Mouse (Mus musculus): Measurements from ENCODE around the gene Dnajc3. TPM values are rescaled to one million over a fixed set of nuclear protein-coding genes. Genes with fewer than 3 reads are reported as not detected.
A peak's percentile ranks its signal among the peaks of the same experiment; 100 is the strongest.

Gene Dnajc3
- polyA plus RNA-seq, 1 experiment from 2014 or later, result 29.7 TPM

DNA sequence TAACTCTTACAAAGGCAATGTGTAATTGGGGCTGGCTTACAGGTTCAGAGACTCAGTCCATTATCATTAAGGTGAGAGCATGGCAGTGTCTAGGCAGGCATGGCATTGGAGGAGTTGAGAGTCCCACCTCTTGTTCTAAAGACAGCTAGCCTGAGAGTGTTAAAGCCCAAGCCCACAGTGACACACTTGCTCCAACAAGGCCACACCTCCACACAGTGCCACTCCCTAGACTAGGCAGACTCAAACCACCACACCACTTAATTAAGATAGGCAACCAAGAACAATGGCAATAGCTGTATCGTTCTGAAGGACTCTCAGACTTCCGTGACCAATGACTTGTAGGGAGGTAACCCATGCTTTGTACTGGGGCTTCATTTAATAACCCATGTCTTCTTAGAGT, 7.0 kb upstream of the Dnajc3 start:
- Histone ChIP-seq H3K27me3 (peaks cover 25% of the 10 kb centered on the region), H3K4me3 (replicated peaks) (no peak overlapping the region), H3K4me2 (no peak overlapping the region), H3K36me3 (replicated peaks) (no peaks in the 10 kb centered on the region), H3K4me1 (replicated peaks) (peaks cover 9% of the 10 kb centered on the region), H3K9ac (no peak overlapping the region), H3K27ac (replicated peaks) (no peak overlapping the region), H3K9me3 (replicated peaks) (no peaks in the 10 kb centered on the region)
- 39% methylated on average over 2 of the region's 2 CpGs for WGBS (ENCODE audit: insufficient replicate concordance)
- no peak for ATAC-seq (ENCODE audit: insufficient read depth)

DNA sequence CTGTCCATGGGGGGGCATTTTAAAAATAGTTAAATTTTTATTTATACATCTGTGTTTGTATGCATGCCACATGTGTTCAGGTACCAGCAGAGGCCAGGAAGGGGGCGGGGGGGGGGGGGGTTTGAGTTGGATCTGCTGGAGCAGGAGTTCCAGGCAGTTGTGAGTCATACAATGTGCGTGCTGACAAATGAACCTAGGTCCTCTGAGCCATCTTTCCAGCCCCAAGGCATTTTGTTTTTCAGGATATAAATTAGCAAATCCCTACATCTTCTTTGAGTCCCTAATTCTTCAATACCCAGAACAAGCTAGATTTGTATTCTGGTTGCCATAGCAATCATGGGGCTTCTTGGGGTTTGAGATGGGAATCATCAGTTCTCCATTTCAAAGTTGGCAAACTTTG, 6.6 kb upstream of the Dnajc3 start:
- peaks cover 21% of the 10 kb centered on the region for H3K27me3 ChIP-seq
- no peak overlapping the region for H3K4me3 ChIP-seq (replicated peaks)
- no peaks in the 10 kb centered on the region for H3K36me3 ChIP-seq (replicated peaks)
- ATAC-seq (ENCODE audit: insufficient read depth), result no peak
- 58% methylated on average over 2 of the region's 2 CpGs for WGBS (ENCODE audit: insufficient replicate concordance)
- no peak overlapping the region for H3K27ac ChIP-seq (replicated peaks)
- H3K9ac ChIP-seq, result no peak overlapping the region
- no peak overlapping the region for H3K4me2 ChIP-seq
- no peaks in the 10 kb centered on the region for H3K9me3 ChIP-seq (replicated peaks)
- peaks cover 9% of the 10 kb centered on the region for H3K4me1 ChIP-seq (replicated peaks)

DNA sequence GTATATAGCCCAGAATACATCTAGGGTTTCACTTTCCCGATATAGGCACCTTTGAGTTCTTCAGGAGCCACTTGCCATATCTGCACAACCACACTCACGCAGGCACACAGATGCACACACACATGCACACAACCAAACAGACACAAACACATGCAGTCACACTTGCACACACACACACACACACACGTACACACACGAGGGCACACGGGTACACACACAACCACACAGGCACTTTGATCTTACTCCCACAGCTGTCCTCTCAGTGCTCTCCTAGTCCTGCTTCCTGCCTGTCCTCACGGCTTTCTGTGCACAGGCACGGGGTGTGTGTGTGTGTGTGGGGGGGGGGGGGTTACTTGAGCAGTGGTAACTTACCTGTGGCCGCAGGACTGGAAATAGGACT, 4.8 kb upstream of the Dnajc3 start:
- Histone ChIP-seq H3K4me3 (replicated peaks) (no peak overlapping the region), H3K4me2 (no peak overlapping the region), H3K9me3 (replicated peaks) (no peaks in the 10 kb centered on the region), H3K27me3 (peaks cover 5% of the 10 kb centered on the region; the same call in 1 of the 2 replicates), H3K36me3 (replicated peaks) (no peaks in the 10 kb centered on the region), H3K9ac (no peak overlapping the region), H3K4me1 (replicated peaks) (peaks cover 20% of the 10 kb centered on the region), H3K27ac (replicated peaks) (no peak overlapping the region)
- ATAC-seq (ENCODE audit: insufficient read depth), result no peak
- 55% methylated on average over 8 of the region's 8 CpGs for WGBS (ENCODE audit: insufficient replicate concordance)

DNA sequence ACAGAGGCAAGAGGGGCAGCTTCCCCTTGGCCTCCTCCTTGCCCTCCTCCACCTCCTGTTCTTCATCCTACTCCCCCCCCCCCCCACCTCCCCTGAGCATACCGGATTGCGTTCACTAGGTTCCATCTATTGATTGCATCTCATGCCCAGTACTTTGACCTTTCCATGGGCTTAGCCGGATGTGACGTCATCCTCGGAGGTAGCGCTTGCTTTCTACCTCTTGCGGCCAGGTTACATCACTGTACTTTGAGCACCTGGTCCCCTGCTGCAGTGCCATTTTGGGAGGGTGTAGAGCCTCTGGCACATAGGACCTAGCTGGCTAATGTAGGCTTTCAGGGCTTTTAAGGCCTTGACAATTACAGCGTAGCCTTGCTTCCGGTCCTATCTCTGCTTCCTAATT, 3.1 kb upstream of the Dnajc3 start:
- no peak overlapping the region for H3K9ac ChIP-seq
- no peak overlapping the region for H3K4me3 ChIP-seq (replicated peaks)
- no peaks in the 10 kb centered on the region for H3K27me3 ChIP-seq
- no peak overlapping the region for H3K4me2 ChIP-seq
- 68% methylated on average over 9 of the region's 9 CpGs for WGBS (ENCODE audit: insufficient replicate concordance)
- no peak overlapping the region for H3K27ac ChIP-seq (replicated peaks)
- H3K9me3 ChIP-seq (replicated peaks), result no peaks in the 10 kb centered on the region
- ATAC-seq (ENCODE audit: insufficient read depth), result no peak
- no peaks in the 10 kb centered on the region for H3K36me3 ChIP-seq (replicated peaks)
- peaks cover 32% of the 10 kb centered on the region for H3K4me1 ChIP-seq (replicated peaks)

DNA sequence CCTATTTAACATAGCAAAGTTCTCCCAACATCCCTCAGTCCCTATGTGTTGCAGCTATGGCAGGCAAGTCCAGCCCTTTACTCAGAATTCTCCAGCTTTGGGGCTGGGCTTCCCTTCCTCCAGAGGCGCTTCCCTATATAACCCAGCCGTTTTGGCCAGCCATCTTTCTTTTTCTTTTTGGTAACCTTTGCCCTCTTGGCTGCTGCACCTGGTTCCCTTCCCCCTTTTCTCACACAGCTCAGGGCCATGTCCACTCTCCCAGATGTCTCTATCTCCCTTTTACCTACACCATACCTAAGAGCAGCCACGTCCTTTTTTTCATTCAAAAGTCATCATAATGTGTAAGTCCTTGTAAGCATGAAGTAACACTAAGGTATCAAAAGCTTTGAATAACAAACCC, 1.5 kb upstream of the Dnajc3 start:
- no peaks in the 10 kb centered on the region for H3K9me3 ChIP-seq (replicated peaks)
- peaks cover 44% of the 10 kb centered on the region for H3K4me1 ChIP-seq (replicated peaks)
- H3K4me3 ChIP-seq (replicated peaks), result no peak overlapping the region
- H3K4me2 ChIP-seq, result 0 out of 2 replicates have a peak overlapping the region, but pooled peaks have one; percentile 9
- H3K27me3 ChIP-seq, result no peaks in the 10 kb centered on the region
- no peak for ATAC-seq (ENCODE audit: insufficient read depth)
- H3K9ac ChIP-seq, result no peak overlapping the region
- 69% methylated on average over 3 of the region's 3 CpGs for WGBS (ENCODE audit: insufficient replicate concordance)
- no peaks in the 10 kb centered on the region for H3K36me3 ChIP-seq (replicated peaks)
- H3K27ac ChIP-seq (replicated peaks), result no peak overlapping the region

DNA sequence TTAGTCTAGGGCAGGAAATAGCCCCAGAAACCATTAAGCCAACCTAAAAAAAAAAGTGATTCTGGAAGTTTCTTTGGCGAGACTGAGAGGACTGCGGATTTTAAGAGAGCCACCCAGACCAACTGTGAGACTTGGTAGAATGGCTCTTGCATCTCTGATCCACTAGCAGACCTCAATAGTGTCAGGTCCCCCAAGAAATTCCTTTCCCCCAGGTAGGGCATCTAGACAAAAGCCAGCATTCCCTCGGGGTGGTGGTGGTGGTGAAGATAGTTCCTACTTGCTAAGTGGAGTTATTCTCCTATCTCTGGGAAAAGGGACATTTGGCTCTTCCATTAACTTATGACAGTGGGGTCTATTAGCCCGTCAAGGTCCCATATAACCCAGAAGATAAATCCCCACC, 824 bp upstream of the Dnajc3 start:
- WGBS (ENCODE audit: insufficient replicate concordance), result 25% methylated on average over 4 of the region's 4 CpGs
- Histone ChIP-seq H3K27me3 (no peaks in the 10 kb centered on the region), H3K9me3 (replicated peaks) (no peaks in the 10 kb centered on the region), H3K4me2 (peak overlapping the region; percentile 97), H3K9ac (peak overlapping the region; percentile 81), H3K4me1 (replicated peaks) (peaks cover 48% of the 10 kb centered on the region), H3K36me3 (replicated peaks) (no peaks in the 10 kb centered on the region), H3K4me3 (replicated peaks) (peak overlapping the region; percentile 99), H3K27ac (replicated peaks) (peak overlapping the region; percentile 83)
- no peak for ATAC-seq (ENCODE audit: insufficient read depth)

DNA sequence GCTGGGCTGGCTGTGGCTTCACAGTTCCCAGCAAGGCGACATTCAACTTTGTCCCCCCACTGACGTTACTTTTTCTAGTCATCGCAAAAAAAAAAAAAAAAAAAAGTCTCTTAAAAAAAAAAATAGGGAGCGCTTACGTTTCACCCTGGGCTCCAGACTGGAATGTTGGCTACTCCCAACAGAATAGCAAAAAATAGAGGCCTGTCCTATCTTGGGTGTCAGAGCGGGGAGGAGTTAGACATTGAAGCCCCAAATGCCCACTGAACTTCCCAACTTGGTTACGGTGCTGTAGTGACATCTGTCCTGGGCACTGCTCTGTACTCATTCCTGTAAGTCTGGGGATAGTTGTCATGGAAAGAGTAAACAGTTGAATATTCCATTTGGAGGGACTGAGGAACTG, 775 bp downstream of the Dnajc3 start:
- peak overlapping the region; percentile 98 for H3K9ac ChIP-seq
- H3K4me2 ChIP-seq, result peak overlapping the region; percentile 92
- H3K36me3 ChIP-seq (replicated peaks), result no peaks in the 10 kb centered on the region
- H3K27me3 ChIP-seq, result no peaks in the 10 kb centered on the region
- 3% methylated on average over 7 of the region's 7 CpGs for WGBS (ENCODE audit: insufficient replicate concordance)
- no peak for ATAC-seq (ENCODE audit: insufficient read depth)
- H3K4me3 ChIP-seq (replicated peaks), result peak overlapping the region; percentile 99
- H3K4me1 ChIP-seq (replicated peaks), result peaks cover 51% of the 10 kb centered on the region
- H3K27ac ChIP-seq (replicated peaks), result peak overlapping the region; percentile 90; the same call in 1 of the 2 replicates
- H3K9me3 ChIP-seq (replicated peaks), result no peaks in the 10 kb centered on the region

DNA sequence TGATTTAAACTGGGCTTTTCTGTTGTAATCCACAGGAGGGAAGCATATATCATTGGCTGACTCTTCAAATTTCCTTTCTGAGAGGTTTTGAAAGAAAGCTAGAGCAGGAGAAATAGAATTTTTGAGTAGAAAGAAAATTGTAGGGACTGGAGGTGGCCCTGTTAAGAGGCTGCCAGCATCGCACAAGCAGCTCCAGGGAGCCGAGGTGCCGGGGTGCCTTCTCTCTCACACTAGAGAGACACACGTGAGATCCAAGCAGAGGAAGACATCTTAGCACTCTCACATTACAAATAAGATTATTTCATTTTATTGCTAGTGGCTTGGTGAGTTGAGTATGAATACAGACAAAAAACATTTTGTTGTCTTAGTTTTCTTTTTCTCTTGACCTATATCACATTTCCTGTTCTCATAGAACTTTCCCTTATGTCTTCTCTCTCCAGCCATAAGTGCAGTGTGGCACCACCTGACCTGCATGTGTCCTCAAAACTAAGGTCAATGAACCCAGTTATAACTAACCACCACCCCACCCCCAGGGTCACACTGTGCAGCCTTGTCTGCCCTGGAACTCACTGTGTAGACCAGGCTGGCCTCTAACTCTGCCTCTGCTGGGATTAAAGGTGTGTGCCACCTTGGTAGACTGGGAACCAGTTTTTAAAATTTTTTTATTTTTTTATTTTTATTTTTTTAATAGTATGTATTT, 3.2 kb downstream of the Dnajc3 start:
- Histone ChIP-seq H3K27me3 (no peaks in the 10 kb centered on the region), H3K9me3 (replicated peaks) (no peaks in the 10 kb centered on the region), H3K36me3 (replicated peaks) (no peaks in the 10 kb centered on the region), H3K4me1 (replicated peaks) (peaks cover 55% of the 10 kb centered on the region), H3K4me3 (replicated peaks) (no peak overlapping the region), H3K27ac (replicated peaks) (no peak overlapping the region), H3K9ac (no peak overlapping the region), H3K4me2 (no peak overlapping the region)
- 75% methylated on average over 4 of the region's 4 CpGs for WGBS (ENCODE audit: insufficient replicate concordance)
- no peak for ATAC-seq (ENCODE audit: insufficient read depth)

DNA sequence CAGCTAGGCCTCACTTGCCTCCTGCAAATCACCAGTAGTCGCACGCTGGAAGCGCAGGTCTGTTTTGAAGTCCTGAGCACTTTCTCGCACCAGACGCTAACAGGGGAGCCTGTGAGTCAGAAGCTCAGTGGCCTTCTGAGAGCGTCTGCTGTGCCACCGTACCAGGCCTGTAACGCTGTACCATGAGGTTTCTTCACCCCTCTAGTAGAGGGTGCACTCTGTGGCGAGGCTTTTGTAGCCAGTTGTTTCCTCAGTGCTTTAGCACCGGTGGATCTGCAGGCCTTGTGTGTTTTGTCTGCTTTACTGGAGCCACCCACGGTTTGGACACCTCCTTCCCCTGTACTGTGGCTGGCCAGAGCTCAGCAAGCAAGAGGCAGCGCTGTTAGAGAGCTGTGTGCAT, 4.3 kb downstream of the Dnajc3 start:
- WGBS (ENCODE audit: insufficient replicate concordance), result 68% methylated on average over 12 of the region's 12 CpGs
- ATAC-seq (ENCODE audit: insufficient read depth), result no peak
- Histone ChIP-seq H3K9ac (no peak overlapping the region), H3K4me2 (no peak overlapping the region), H3K27me3 (no peaks in the 10 kb centered on the region), H3K4me1 (replicated peaks) (peaks cover 51% of the 10 kb centered on the region), H3K9me3 (replicated peaks) (no peaks in the 10 kb centered on the region), H3K4me3 (replicated peaks) (no peak overlapping the region), H3K36me3 (replicated peaks) (no peaks in the 10 kb centered on the region), H3K27ac (replicated peaks) (no peak overlapping the region)

DNA sequence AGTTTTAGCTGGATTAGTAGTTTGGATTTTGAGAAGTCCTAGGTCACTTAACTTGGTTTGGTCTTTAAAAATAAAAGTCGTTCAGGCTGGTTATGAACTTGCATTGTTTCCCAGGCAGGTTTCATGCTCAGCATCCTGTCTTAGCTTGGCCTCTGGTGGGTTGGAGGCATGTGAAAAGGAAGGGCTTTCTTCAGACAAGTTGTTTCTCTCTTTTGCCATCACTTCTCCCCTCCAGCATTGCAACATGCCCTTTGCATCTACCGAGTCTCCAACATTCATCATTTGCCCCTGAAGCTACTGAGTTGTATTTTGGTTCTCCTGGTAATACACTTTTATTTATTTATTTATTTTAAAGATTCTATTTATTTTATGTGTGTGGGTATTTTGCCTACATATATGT, 6.9 kb downstream of the Dnajc3 start:
- Histone ChIP-seq H3K9me3 (replicated peaks) (no peaks in the 10 kb centered on the region), H3K4me3 (replicated peaks) (no peak overlapping the region), H3K9ac (no peak overlapping the region), H3K27ac (replicated peaks) (no peak overlapping the region), H3K4me2 (no peak overlapping the region), H3K4me1 (replicated peaks) (peaks cover 34% of the 10 kb centered on the region), H3K27me3 (no peaks in the 10 kb centered on the region), H3K36me3 (replicated peaks) (no peaks in the 10 kb centered on the region)
- no peak for ATAC-seq (ENCODE audit: insufficient read depth)
- WGBS (ENCODE audit: insufficient replicate concordance), result 65% methylated on average over 2 of the region's 2 CpGs

DNA sequence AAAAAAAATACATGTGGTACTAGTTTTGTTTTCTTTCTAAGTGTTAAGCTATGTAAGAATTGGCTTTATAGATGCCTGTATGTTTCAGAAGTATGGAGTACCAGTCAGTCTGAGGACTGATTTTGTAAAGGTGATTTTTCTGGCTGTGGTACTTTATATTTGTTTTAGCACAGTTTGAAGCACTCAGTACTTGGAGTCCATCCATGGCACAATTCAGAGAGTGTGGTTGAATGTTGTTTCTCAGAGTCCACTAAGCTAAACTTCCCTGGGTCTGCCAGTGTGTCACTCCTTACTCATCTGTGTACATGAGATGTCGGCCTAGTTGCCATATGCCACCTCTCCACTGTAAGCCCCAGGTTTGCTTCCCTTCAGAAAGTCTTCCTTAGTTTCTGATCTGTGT, 11.1 kb downstream of the Dnajc3 start:
- WGBS (ENCODE audit: insufficient replicate concordance), result 65% methylated on average over 1 of the region's 1 CpGs
- H3K27ac ChIP-seq (replicated peaks), result no peak overlapping the region
- 0 out of 2 replicates have a peak, but pooled peaks cover 14% of the 10 kb centered on the region for H3K4me1 ChIP-seq (replicated peaks)
- H3K9me3 ChIP-seq (replicated peaks), result no peaks in the 10 kb centered on the region
- peaks cover 8% of the 10 kb centered on the region for H3K36me3 ChIP-seq (replicated peaks)
- no peak for ATAC-seq (ENCODE audit: insufficient read depth)
- no peak overlapping the region for H3K9ac ChIP-seq
- no peaks in the 10 kb centered on the region for H3K27me3 ChIP-seq
- H3K4me2 ChIP-seq, result no peak overlapping the region
- no peak overlapping the region for H3K4me3 ChIP-seq (replicated peaks)
